Mouse (Mus musculus): ENCODE results near the gene 9430015G10Rik. TPM values are rescaled to one million over a fixed set of nuclear protein-coding genes. Genes with fewer than 3 reads are reported as not detected.
A peak's percentile ranks its signal among the peaks of the same experiment; 100 is the strongest.

The 9430015G10Rik gene
- 1.6 and 2.1 TPM in 2 replicates for polyA plus RNA-seq (2012; ENCODE audit: insufficient read depth, low replicate concordance)

DNA sequence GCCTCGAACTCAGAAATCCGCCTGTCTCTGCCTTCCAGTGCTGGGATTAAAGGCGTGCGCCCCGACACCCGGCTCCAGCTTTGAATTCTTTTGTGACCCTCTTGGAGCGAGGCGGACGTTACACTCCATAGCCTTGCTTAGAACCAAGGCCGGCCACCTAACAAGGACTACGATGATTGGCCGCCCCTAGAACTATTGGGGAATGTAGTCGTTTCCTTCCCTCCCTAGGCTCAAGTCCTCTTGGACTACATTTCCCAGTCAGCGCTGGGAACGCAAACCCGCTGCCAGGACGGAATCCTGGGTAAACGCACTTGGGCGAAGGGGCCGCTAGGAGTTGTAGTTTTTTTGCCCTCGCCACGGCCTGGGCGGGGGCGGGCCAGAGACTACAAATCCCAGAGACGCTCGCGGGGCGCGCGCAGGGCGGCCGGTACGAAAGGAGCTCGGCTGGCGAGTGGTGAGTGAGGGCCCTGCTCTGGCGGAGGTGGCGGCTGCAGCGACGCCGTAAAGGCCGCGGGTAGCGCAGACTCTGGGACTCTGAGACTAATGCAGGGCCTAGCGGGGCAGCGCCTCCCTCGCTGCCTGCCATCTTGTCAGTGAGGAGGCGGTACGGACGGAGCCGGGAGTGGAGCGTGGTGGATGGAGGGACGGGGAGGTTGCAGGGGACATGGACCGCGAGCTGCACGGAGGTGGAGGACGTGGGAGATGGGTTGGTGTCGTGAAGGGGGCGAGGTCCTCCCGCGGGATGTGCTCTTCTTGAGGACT, at the start of gene 9430015G10Rik:
TSS of gene 9430015G10Rik (plus strand) at position 413 of the 762 bp plus-strand sequence.
- Histone ChIP-seq H3K27me3 (replicated peaks) (no peaks in the 10 kb centered on the region), H3K36me3 (replicated peaks; ENCODE audit: low read length) (peaks cover 3% of the 10 kb centered on the region), H3K9me3 (no peaks in the 10 kb centered on the region), H3K4me3 (replicated peaks) (peak within 1 kb of the TSS; percentile 100), H3K4me1 (peaks cover 28% of the 10 kb centered on the region)
- TF ChIP-seq GATA1 (IDR thresholded peaks at IDR 0.05; ENCODE audit: borderline replicate concordance, low read length) (no peak), FLI1 (IDR thresholded peaks at IDR 0.05; ENCODE audit: low read length) (no peak)

DNA sequence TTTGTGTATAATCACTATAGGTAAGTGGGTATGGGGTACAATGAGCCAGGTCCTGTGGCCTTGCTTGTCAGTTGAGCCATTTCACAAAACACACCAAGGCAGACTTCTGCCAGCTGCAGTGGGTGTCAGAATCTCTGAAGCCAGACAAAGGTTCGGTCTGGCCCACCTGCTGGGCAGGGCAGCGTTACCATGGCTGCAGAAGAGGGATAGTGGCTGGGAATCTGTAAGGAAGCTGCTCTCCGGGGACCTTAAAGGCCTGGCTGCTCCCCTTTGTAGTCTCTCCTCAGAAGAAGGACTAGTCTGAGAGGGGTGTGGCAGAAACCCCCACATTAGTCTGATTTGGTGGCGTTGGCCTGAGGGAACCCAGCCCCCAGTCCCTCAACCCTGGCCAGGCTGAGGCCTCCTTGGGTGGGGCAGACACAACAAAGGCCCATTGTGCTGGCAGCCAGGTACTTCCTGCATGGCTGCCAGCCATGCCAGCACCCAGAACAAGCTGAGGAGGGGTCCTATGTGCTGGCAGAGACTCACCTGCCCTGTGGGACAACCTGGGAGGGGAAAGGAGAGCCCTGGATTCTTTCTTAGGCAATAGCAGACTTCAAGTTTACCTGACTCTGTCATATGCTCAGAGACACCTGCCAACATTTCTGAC, 45.8 kb upstream of the 9430015G10Rik start:
- Histone ChIP-seq H3K27me3 (replicated peaks) (peaks cover 51% of the 10 kb centered on the region), H3K36me3 (replicated peaks; ENCODE audit: low read length) (no peaks in the 10 kb centered on the region), H3K4me1 (peaks cover 18% of the 10 kb centered on the region), H3K9me3 (no peaks in the 10 kb centered on the region), H3K4me3 (replicated peaks) (no peak overlapping the region)
- no peak for TF ChIP-seq FLI1 (IDR thresholded peaks at IDR 0.05; ENCODE audit: low read length)
- TF ChIP-seq GATA1 (IDR thresholded peaks at IDR 0.05; ENCODE audit: borderline replicate concordance, low read length) = no peak

DNA sequence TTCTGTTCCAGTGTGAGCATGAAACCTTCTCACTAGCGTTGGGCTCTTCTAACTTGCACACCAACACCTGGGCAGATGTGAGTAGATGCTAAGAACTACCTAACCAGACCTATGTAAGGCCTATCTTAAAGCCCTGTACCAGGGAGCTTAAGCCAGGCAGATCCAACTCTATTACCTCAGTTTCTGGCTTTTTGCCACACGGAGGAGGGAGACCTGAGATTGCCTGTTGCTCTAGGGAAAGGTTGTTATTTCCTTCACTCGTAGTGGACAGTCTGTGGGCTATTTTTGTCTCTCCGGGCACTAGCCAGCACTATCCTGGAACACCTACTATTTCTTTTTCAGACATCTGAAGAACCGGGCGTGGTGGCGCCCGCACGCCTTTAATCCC, 45.3 kb upstream of the 9430015G10Rik start:
- TF ChIP-seq GATA1 (IDR thresholded peaks at IDR 0.05; ENCODE audit: borderline replicate concordance, low read length) = no peak
- TF ChIP-seq FLI1 (IDR thresholded peaks at IDR 0.05; ENCODE audit: low read length) = no peak
- Histone ChIP-seq H3K4me1 (peaks cover 19% of the 10 kb centered on the region), H3K27me3 (replicated peaks) (peaks cover 45% of the 10 kb centered on the region), H3K4me3 (replicated peaks) (no peak overlapping the region), H3K36me3 (replicated peaks; ENCODE audit: low read length) (no peaks in the 10 kb centered on the region), H3K9me3 (no peaks in the 10 kb centered on the region)

DNA sequence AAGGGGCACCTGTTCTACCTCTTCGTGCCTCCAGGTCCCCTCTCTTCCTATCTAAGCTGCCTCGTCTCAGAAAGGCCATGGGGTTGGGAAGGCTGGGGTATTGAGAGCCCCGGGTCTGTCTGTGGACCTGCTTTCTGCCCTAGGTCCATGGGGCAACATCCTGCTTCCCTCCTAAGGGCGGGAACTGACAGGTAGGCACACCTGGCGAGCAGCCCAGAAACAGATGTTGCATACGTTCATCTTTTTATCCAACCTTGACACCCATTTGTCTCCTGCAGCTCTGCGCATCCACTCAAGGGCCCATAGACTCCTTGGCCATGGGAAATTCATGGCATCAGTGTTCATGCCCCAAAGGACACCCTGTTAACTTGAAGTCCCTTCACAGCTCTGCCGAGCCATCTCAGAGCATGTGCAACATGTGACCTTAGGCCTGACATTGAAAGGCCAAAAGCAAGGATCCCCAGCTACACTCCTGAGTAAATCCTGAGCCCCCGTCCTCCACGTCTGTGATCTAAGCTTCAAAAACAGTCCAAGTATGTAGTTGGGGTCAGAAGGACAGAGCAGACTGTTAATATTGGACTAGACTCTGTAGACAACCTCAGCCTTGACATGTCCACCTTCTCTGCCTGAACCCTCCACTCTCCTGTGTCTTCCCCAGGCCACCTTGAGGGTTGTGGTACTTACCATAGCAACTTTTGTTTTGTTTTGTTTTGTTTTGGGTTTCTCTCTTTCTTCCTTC, 44.5 kb upstream of the 9430015G10Rik start:
- H3K36me3 ChIP-seq (replicated peaks; ENCODE audit: low read length) = no peaks in the 10 kb centered on the region
- H3K9me3 ChIP-seq = no peaks in the 10 kb centered on the region
- TF ChIP-seq FLI1 (IDR thresholded peaks at IDR 0.05; ENCODE audit: low read length) = no peak
- no peak for TF ChIP-seq GATA1 (IDR thresholded peaks at IDR 0.05; ENCODE audit: borderline replicate concordance, low read length)
- H3K4me1 ChIP-seq = peaks cover 26% of the 10 kb centered on the region
- no peak overlapping the region for H3K4me3 ChIP-seq (replicated peaks)
- peaks cover 41% of the 10 kb centered on the region for H3K27me3 ChIP-seq (replicated peaks)

DNA sequence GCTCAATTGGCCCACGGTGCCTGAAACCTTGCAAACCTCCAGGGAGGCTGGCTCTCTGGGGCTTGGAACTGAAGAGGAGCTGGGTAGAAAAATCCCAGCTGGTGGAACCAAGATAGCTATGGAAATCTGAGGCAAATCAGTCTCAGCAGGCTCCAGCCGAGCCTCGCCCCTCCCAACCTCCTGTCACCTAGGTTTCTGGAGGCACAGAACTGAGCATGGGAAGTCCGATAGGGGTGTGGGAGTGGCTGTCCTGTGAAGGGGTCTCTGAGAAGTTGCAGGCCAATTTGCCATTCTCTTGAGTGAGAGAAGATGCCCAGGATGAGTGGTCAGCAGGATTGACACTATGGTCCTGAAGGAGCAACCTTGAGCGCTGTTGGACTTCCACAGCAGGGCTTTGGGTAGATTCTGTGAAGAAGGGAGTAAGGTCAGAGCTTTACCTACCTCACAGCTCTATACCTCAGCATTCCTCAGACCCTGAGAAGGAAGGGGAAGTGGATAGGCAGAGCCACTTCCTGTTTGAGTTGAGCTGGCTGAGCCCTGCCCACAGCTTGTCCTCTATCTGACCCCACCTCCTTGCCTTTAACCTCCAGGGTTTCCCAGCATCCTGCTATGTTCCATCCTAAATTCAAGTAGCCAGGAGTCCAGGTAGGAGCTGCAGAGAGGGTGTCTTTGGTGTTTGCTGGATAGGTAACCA, 42.4 kb upstream of the 9430015G10Rik start:
- Histone ChIP-seq H3K9me3 (no peaks in the 10 kb centered on the region), H3K4me3 (replicated peaks) (peak overlapping the region; percentile 70), H3K27me3 (replicated peaks) (peaks cover 32% of the 10 kb centered on the region), H3K4me1 (peaks cover 31% of the 10 kb centered on the region), H3K36me3 (replicated peaks; ENCODE audit: low read length) (no peaks in the 10 kb centered on the region)
- TF ChIP-seq GATA1 (IDR thresholded peaks at IDR 0.05; ENCODE audit: borderline replicate concordance, low read length) = no peak
- no peak for TF ChIP-seq FLI1 (IDR thresholded peaks at IDR 0.05; ENCODE audit: low read length)

DNA sequence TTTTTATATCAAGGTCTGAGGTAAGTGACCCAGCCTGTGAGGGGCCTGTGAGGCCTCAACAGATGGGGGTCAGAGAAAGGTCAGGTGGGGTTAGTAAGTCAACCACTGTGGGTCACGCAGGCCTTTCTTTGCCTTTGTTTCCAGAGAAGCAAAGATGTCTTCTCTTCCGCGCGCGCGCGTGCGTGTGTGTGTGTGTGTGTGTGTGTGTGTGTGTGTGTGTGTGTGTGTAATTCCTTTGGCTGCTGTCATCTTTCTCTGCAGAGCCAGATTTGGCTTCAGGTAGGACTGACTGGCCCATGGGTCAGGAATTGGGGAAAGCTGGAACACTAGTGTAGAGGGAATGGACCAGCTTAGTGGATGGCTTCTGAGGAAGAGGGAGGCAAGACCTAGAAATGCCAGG, 40.1 kb upstream of the 9430015G10Rik start:
- Histone ChIP-seq H3K4me1 (peaks cover 31% of the 10 kb centered on the region), H3K27me3 (replicated peaks) (peaks cover 23% of the 10 kb centered on the region), H3K9me3 (no peaks in the 10 kb centered on the region), H3K36me3 (replicated peaks; ENCODE audit: low read length) (no peaks in the 10 kb centered on the region), H3K4me3 (replicated peaks) (no peak overlapping the region)
- no peak for TF ChIP-seq GATA1 (IDR thresholded peaks at IDR 0.05; ENCODE audit: borderline replicate concordance, low read length)
- no peak for TF ChIP-seq FLI1 (IDR thresholded peaks at IDR 0.05; ENCODE audit: low read length)

DNA sequence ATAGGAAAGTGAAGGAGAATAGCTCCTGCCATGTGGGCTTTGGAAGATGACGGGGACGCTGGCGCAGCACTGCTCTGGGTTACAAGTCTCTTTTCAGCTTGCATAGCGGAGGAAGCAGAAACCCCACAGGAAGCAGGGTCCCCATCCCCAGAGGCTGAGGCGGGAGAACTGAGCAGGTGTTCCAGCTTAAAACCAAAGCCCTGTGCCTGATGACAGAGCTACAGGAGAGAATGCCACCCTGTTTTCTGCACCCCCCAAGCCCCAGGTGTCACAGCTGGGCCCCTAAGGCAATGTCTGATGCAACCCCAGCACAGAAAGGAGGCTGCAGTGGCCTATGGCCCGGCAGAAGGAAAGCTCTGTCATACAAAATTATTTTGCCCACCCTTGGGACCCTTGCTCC, 39.5 kb upstream of the 9430015G10Rik start:
- Histone ChIP-seq H3K4me1 (peaks cover 31% of the 10 kb centered on the region), H3K4me3 (replicated peaks) (no peak overlapping the region), H3K9me3 (no peaks in the 10 kb centered on the region), H3K27me3 (replicated peaks) (peaks cover 20% of the 10 kb centered on the region), H3K36me3 (replicated peaks; ENCODE audit: low read length) (no peaks in the 10 kb centered on the region)
- TF ChIP-seq GATA1 (IDR thresholded peaks at IDR 0.05; ENCODE audit: borderline replicate concordance, low read length) = no peak

DNA sequence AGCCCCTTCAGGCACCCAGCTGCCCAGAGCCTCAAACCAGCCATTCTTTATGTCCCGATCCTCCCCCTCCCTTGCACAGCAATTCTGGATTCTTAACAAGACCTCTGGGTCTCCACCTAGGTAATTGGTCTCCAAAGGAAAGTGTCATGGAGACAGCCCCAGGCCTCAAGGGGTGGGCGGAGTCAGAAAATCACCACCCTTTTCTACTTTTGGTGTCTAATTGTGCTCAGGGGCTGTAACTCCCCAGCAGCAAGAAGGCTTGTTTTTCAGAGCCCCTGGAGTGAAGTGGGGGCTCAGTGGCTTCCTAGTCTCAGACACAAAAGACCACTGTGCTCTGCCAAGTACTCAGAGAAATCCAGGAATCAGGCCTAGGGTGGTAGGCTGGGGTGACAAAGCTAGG, 39.1 kb upstream of the 9430015G10Rik start:
- Histone ChIP-seq H3K4me3 (replicated peaks) (no peak overlapping the region), H3K27me3 (replicated peaks) (peaks cover 21% of the 10 kb centered on the region), H3K36me3 (replicated peaks; ENCODE audit: low read length) (no peaks in the 10 kb centered on the region), H3K4me1 (peaks cover 32% of the 10 kb centered on the region), H3K9me3 (no peaks in the 10 kb centered on the region)
- no peak for TF ChIP-seq FLI1 (IDR thresholded peaks at IDR 0.05; ENCODE audit: low read length)
- no peak for TF ChIP-seq GATA1 (IDR thresholded peaks at IDR 0.05; ENCODE audit: borderline replicate concordance, low read length)

DNA sequence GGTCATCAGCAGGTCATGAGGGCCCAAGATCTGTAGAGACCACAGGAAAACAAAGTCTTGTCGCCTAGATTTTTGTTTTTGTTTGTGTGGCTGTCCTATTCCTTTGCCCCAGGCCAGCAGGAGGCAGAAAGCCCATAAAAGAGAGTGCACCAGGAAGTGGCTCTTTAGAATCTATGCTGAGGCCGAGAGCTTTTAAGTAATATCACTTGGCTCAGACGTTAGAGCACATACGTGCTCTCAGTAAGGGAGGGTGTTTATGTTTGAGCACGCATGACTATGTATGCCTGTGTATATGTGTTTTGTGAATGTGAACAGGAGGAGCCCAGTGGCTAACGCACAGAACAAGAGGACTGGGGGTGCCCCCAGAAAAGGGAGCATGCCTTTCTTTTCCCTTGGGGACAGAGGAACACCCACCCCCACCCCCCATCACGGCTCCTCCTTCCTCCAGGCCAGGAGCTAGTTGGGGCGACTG, 32.8 kb upstream of the 9430015G10Rik start:
- Histone ChIP-seq H3K27me3 (replicated peaks) (peaks cover 41% of the 10 kb centered on the region), H3K4me3 (replicated peaks) (peak overlapping the region; percentile 91), H3K9me3 (no peaks in the 10 kb centered on the region), H3K36me3 (replicated peaks; ENCODE audit: low read length) (no peaks in the 10 kb centered on the region), H3K4me1 (peaks cover 34% of the 10 kb centered on the region)
- TF ChIP-seq GATA1 (IDR thresholded peaks at IDR 0.05; ENCODE audit: borderline replicate concordance, low read length) = no peak
- no peak for TF ChIP-seq FLI1 (IDR thresholded peaks at IDR 0.05; ENCODE audit: low read length)

All from megakaryocyte, embryonic 14.5 days (primary cell).